Mouse (Mus musculus) testis, adult 2 months (tissue): Measurements from ENCODE around the gene Zfp882.

ENCODE experiments used
- CTCF ChIP-seq: fragments of 200-500 bp; IDR thresholded peaks from 2 replicates; pipeline ENCODE4 v1.5.1; 2012; ENCODE audit warnings: low read depth, mild to moderate bottlenecking, inconsistent platforms, low read length, moderate library complexity; ENCODE audit not compliant: control insufficient read depth, insufficient read depth, insufficient replicate concordance
- POLR2A ChIP-seq: fragments of 200-500 bp; IDR thresholded peaks from 2 replicates; pipeline ENCODE4 v1.6.1; 2012; ENCODE audit warnings: low read depth, mild to moderate bottlenecking, inconsistent platforms, low read length, moderate library complexity; ENCODE audit not compliant: control insufficient read depth

DNA sequence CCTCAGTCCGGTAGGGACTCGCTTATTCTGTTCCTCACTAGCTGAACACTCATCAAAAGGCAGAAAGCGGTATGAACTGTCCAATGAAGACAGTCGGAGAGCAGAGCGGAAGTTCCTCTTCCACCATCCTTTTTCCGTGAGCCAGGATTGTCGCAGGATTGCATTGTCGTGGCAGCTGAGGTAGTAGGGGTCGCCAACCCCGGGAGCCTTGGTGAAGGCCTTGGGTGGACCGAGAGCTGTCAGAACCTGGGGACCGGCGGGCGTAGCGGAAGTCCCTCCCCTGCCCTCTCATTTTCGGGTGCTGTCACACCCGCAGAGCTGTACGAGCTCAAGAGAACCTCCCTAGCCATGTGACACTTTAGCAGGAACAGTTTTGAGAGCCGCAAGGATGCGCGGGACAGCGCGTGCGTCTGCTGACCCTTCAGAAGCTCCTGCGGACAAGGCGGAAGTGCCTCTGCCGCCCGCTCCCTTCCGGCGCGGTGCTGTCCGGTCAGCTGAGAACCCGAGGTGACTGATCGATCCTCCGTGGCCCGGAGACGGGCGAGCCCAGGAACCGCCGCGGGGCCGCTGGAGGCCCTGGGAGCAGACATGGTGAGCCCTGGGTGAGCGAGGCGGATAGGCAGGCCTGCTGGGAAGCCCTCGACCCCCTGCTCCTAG is 26.7 kb upstream of the Zfp882 start, which contains the start of gene Zfp709:
- no peak for TF ChIP-seq CTCF
- no peak; the same call in 1 of the 2 replicates for TF ChIP-seq POLR2A
